Mouse (Mus musculus): ENCODE measurements at regions not wholly inside any gene's neighbourhood (a gene's known extent, or its start where the extent isn't known, plus 50 kb on each side); places are given as distances from the start of the nearest gene placed in this dataset.

GRCm38 (mm10) chr10:15592161-15592560 is 874.1 kb upstream of the Gje1 start:
- Histone ChIP-seq H3K4me2 (ENCODE audit: low read length) (no peak overlapping the region), H3K27ac (ENCODE audit: low read length) (no peak overlapping the region), H3K27me3 (ENCODE audit: control insufficient read depth, insufficient read depth, low read depth, low read length) (no peaks in the 10 kb centered on the region), H3K9me3 (replicated peaks; ENCODE audit: control insufficient read depth, low read length, poor library complexity, severe bottlenecking) (no peaks in the 10 kb centered on the region), H3K36me3 (ENCODE audit: control insufficient read depth, insufficient read depth, low read length) (no peaks in the 10 kb centered on the region), H3K4me3 (ENCODE audit: low read depth, low read length) (no peak overlapping the region), H3K9ac (ENCODE audit: low read depth, low read length) (no peak overlapping the region), H3K4me1 (ENCODE audit: control insufficient read depth, insufficient read depth, low read length) (no peaks in the 10 kb centered on the region)
- ATAC-seq: no peak

- no peak for ATAC-seq
- no peak overlapping the region for H3K27ac ChIP-seq (ENCODE audit: low read length)
- 76% methylated on average over 6 of the region's 6 CpGs for WGBS
These were observed 868.1 kb upstream of the Gje1 start for GRCm38 (mm10) chr10:15586081-15586480.

GRCm38 (mm10) chr10:15564119-15564518 is 846.1 kb upstream of the Gje1 start:
- H3K4me2 ChIP-seq (ENCODE audit: low read length): no peak overlapping the region
- peaks cover 3% of the 10 kb centered on the region; the same call in 1 of the 2 replicates for H3K9me3 ChIP-seq (replicated peaks; ENCODE audit: control insufficient read depth, low read length, poor library complexity, severe bottlenecking)
- no peaks in the 10 kb centered on the region for H3K27me3 ChIP-seq (ENCODE audit: control insufficient read depth, insufficient read depth, low read depth, low read length)
- no peak overlapping the region for H3K9ac ChIP-seq (ENCODE audit: low read depth, low read length)
- H3K4me1 ChIP-seq (ENCODE audit: control insufficient read depth, insufficient read depth, low read length): no peaks in the 10 kb centered on the region
- H3K4me3 ChIP-seq (ENCODE audit: low read depth, low read length): no peak overlapping the region
- no peak for ATAC-seq
- no peaks in the 10 kb centered on the region; the same call in 1 of the 2 replicates for H3K36me3 ChIP-seq (ENCODE audit: control insufficient read depth, insufficient read depth, low read length)
- H3K27ac ChIP-seq (ENCODE audit: low read length): no peak overlapping the region

More at GRCm38 (mm10) chr10:15586081-15586480, 868.1 kb upstream of the Gje1 start:
- no peaks in the 10 kb centered on the region for H3K4me1 ChIP-seq (ENCODE audit: control insufficient read depth, insufficient read depth, low read length)
- H3K36me3 ChIP-seq (ENCODE audit: control insufficient read depth, insufficient read depth, low read length): no peaks in the 10 kb centered on the region
- no peaks in the 10 kb centered on the region for H3K27me3 ChIP-seq (ENCODE audit: control insufficient read depth, insufficient read depth, low read depth, low read length)
- no peaks in the 10 kb centered on the region for H3K9me3 ChIP-seq (replicated peaks; ENCODE audit: control insufficient read depth, low read length, poor library complexity, severe bottlenecking)
- no peak overlapping the region for H3K4me3 ChIP-seq (ENCODE audit: low read depth, low read length)
- no peak overlapping the region for H3K9ac ChIP-seq (ENCODE audit: low read depth, low read length)
- no peak overlapping the region for H3K4me2 ChIP-seq (ENCODE audit: low read length)

- H3K9me3 ChIP-seq (replicated peaks; ENCODE audit: control insufficient read depth, low read length, poor library complexity, severe bottlenecking): 0 out of 2 replicates have a peak, but pooled peaks cover 3% of the 10 kb centered on the region
- H3K4me1 ChIP-seq (ENCODE audit: control insufficient read depth, insufficient read depth, low read length): no peaks in the 10 kb centered on the region
- 54% methylated on average over 3 of the region's 3 CpGs for WGBS
- no peak overlapping the region for H3K4me2 ChIP-seq (ENCODE audit: low read length)
- no peak for ATAC-seq
- no peaks in the 10 kb centered on the region for H3K36me3 ChIP-seq (ENCODE audit: control insufficient read depth, insufficient read depth, low read length)
- no peak overlapping the region for H3K9ac ChIP-seq (ENCODE audit: low read depth, low read length)
- H3K4me3 ChIP-seq (ENCODE audit: low read depth, low read length): no peak overlapping the region
- no peak overlapping the region for H3K27ac ChIP-seq (ENCODE audit: low read length)
- H3K27me3 ChIP-seq (ENCODE audit: control insufficient read depth, insufficient read depth, low read depth, low read length): no peaks in the 10 kb centered on the region
These were observed 835.5 kb upstream of the Gje1 start for GRCm38 (mm10) chr10:15553407-15554064.

GRCm38 (mm10) chr10:15541797-15542350 is 823.9 kb upstream of the Gje1 start:
- no peak overlapping the region for H3K4me2 ChIP-seq (ENCODE audit: low read length)
- no peaks in the 10 kb centered on the region for H3K9me3 ChIP-seq (replicated peaks; ENCODE audit: control insufficient read depth, low read length, poor library complexity, severe bottlenecking)
- 27% methylated on average over 2 of the region's 2 CpGs for WGBS
- peak; percentile 72 for ATAC-seq
- no peak overlapping the region for H3K9ac ChIP-seq (ENCODE audit: low read depth, low read length)
- no peaks in the 10 kb centered on the region for H3K27me3 ChIP-seq (ENCODE audit: control insufficient read depth, insufficient read depth, low read depth, low read length)
- no peak overlapping the region for H3K4me3 ChIP-seq (ENCODE audit: low read depth, low read length)
- H3K4me1 ChIP-seq (ENCODE audit: control insufficient read depth, insufficient read depth, low read length): 0 out of 2 replicates have a peak, but pooled peaks cover 3% of the 10 kb centered on the region
- no peaks in the 10 kb centered on the region for H3K36me3 ChIP-seq (ENCODE audit: control insufficient read depth, insufficient read depth, low read length)
- H3K27ac ChIP-seq (ENCODE audit: low read length): no peak overlapping the region

GRCm38 (mm10) chr10:15540780-15541426 is 822.9 kb upstream of the Gje1 start:
- no peak overlapping the region for H3K4me3 ChIP-seq (ENCODE audit: low read depth, low read length)
- H3K4me1 ChIP-seq (ENCODE audit: control insufficient read depth, insufficient read depth, low read length): 0 out of 2 replicates have a peak, but pooled peaks cover 3% of the 10 kb centered on the region
- no peaks in the 10 kb centered on the region for H3K27me3 ChIP-seq (ENCODE audit: control insufficient read depth, insufficient read depth, low read depth, low read length)
- H3K4me2 ChIP-seq (ENCODE audit: low read length): no peak overlapping the region
- no peaks in the 10 kb centered on the region for H3K9me3 ChIP-seq (replicated peaks; ENCODE audit: control insufficient read depth, low read length, poor library complexity, severe bottlenecking)
- H3K36me3 ChIP-seq (ENCODE audit: control insufficient read depth, insufficient read depth, low read length): no peaks in the 10 kb centered on the region
- WGBS: 70% methylated on average over 4 of the region's 4 CpGs
- H3K27ac ChIP-seq (ENCODE audit: low read length): no peak overlapping the region
- H3K9ac ChIP-seq (ENCODE audit: low read depth, low read length): no peak overlapping the region
- no peak for ATAC-seq

GRCm38 (mm10) chr10:15536053-15536452 is 818.0 kb upstream of the Gje1 start:
- no peak for ATAC-seq
- H3K9me3 ChIP-seq (replicated peaks; ENCODE audit: control insufficient read depth, low read length, poor library complexity, severe bottlenecking): no peaks in the 10 kb centered on the region
- WGBS: 95% methylated on average over 2 of the region's 2 CpGs

GRCm38 (mm10) chr10:15487367-15487766 is 769.4 kb upstream of the Gje1 start:
- no peak overlapping the region for H3K4me3 ChIP-seq (ENCODE audit: low read depth, low read length)
- H3K36me3 ChIP-seq (ENCODE audit: control insufficient read depth, insufficient read depth, low read length): no peaks in the 10 kb centered on the region
- no peaks in the 10 kb centered on the region for H3K27me3 ChIP-seq (ENCODE audit: control insufficient read depth, insufficient read depth, low read depth, low read length)
- no peak overlapping the region for H3K27ac ChIP-seq (ENCODE audit: low read length)
- no peak overlapping the region for H3K4me2 ChIP-seq (ENCODE audit: low read length)
- no peaks in the 10 kb centered on the region for H3K9me3 ChIP-seq (replicated peaks; ENCODE audit: control insufficient read depth, low read length, poor library complexity, severe bottlenecking)
- ATAC-seq: no peak
- no peak overlapping the region for H3K9ac ChIP-seq (ENCODE audit: low read depth, low read length)
- H3K4me1 ChIP-seq (ENCODE audit: control insufficient read depth, insufficient read depth, low read length): no peaks in the 10 kb centered on the region
- WGBS: 96% methylated on average over 2 of the region's 2 CpGs

More at GRCm38 (mm10) chr10:15536053-15536452, 818.0 kb upstream of the Gje1 start:
- no peaks in the 10 kb centered on the region for H3K36me3 ChIP-seq (ENCODE audit: control insufficient read depth, insufficient read depth, low read length)
- H3K27me3 ChIP-seq (ENCODE audit: control insufficient read depth, insufficient read depth, low read depth, low read length): no peaks in the 10 kb centered on the region
- no peak overlapping the region for H3K27ac ChIP-seq (ENCODE audit: low read length)
- H3K4me1 ChIP-seq (ENCODE audit: control insufficient read depth, insufficient read depth, low read length): no peaks in the 10 kb centered on the region
- H3K4me3 ChIP-seq (ENCODE audit: low read depth, low read length): no peak overlapping the region
- H3K4me2 ChIP-seq (ENCODE audit: low read length): no peak overlapping the region
- no peak overlapping the region for H3K9ac ChIP-seq (ENCODE audit: low read depth, low read length)

GRCm38 (mm10) chr10:15443281-15443680 is 725.3 kb upstream of the Gje1 start:
- Histone ChIP-seq H3K9ac (ENCODE audit: low read depth, low read length) (no peak overlapping the region), H3K27me3 (ENCODE audit: control insufficient read depth, insufficient read depth, low read depth, low read length) (no peaks in the 10 kb centered on the region), H3K9me3 (replicated peaks; ENCODE audit: control insufficient read depth, low read length, poor library complexity, severe bottlenecking) (no peaks in the 10 kb centered on the region), H3K27ac (ENCODE audit: low read length) (no peak overlapping the region), H3K36me3 (ENCODE audit: control insufficient read depth, insufficient read depth, low read length) (no peaks in the 10 kb centered on the region), H3K4me3 (ENCODE audit: low read depth, low read length) (no peak overlapping the region), H3K4me2 (ENCODE audit: low read length) (no peak overlapping the region), H3K4me1 (ENCODE audit: control insufficient read depth, insufficient read depth, low read length) (no peaks in the 10 kb centered on the region)
- ATAC-seq: no peak
- WGBS: 96% methylated on average over 2 of the region's 2 CpGs

Data from midbrain, embryonic 16.5 days (tissue).